Mouse (Mus musculus) thymus, adult 2 months (tissue): ENCODE data around the gene Tmco5b. TPM values are rescaled to one million over a fixed set of nuclear protein-coding genes. Genes with fewer than 3 reads are reported as not detected.

Experiments used
- DNase-seq: peaks from one replicate; pipeline ENCODE4 v3.0.0; 2021
- H3K27ac ChIP-seq: fragments of 200-500 bp; 2 replicates; pipeline ENCODE4 v1.5.1; 2012; ENCODE audit warnings: low read length, control low read depth; ENCODE audit not compliant: control insufficient read depth, insufficient read depth
- H3K27me3 ChIP-seq: fragments of 200-500 bp; 2 replicates; pipeline ENCODE4 v1.6.1; 2012; ENCODE audit warnings: mild to moderate bottlenecking, low read length, moderate library complexity, mixed read lengths; ENCODE audit not compliant: control insufficient read depth, insufficient read depth
- H3K36me3 ChIP-seq: fragments of 200-500 bp; 2 replicates; pipeline ENCODE4 v1.6.1; 2012; ENCODE audit warnings: mild to moderate bottlenecking, low read length, moderate library complexity; ENCODE audit not compliant: control insufficient read depth, insufficient read depth
- H3K4me1 ChIP-seq: fragments of 200-500 bp; replicated peaks from 2 replicates; pipeline ENCODE4 v1.6.1; 2012; ENCODE audit warnings: low read length; ENCODE audit not compliant: control insufficient read depth, insufficient read depth
- H3K4me3 ChIP-seq: fragments of 200-500 bp; 2 replicates; pipeline ENCODE4 v1.5.1; 2012; ENCODE audit warnings: mild to moderate bottlenecking, low read length, control low read depth, moderate library complexity; ENCODE audit not compliant: control insufficient read depth, insufficient read depth
- CTCF ChIP-seq: fragments of 200-500 bp; IDR thresholded peaks from 2 replicates; pipeline ENCODE4 v1.5.1; 2012; ENCODE audit warnings: mild to moderate bottlenecking, control low read depth, low read length, moderate library complexity, borderline replicate concordance; ENCODE audit not compliant: control insufficient read depth, poor library complexity, insufficient read depth; ENCODE audit errors: extremely low read depth
- POLR2A ChIP-seq: fragments of 200-500 bp; IDR thresholded peaks from 2 replicates; pipeline ENCODE4 v1.6.1; 2012; ENCODE audit warnings: mild to moderate bottlenecking, low read length, control low read depth, moderate library complexity; ENCODE audit not compliant: control insufficient read depth, poor library complexity, insufficient read depth; ENCODE audit errors: extremely low read depth
- WGBS: fragments of 180-500 bp; shearing (Covaris S2); methylation state at CpG from one replicate; pipeline ENCODE4 v1.1.7; 2018; 5-methylcytosine and 5-hydroxymethylcytosine counted together
- polyA plus RNA-seq: library from polyadenylated mRNA; depleted of rRNA; stranded (reverse); fragments of >200 nt; gene quantifications from 2 replicates; pipeline ENCODE4 v1.2.3, GENCODE M21; 2012; rRNA removed

The Tmco5b gene
- polyA plus RNA-seq, 1 experiment = not detected

DNA sequence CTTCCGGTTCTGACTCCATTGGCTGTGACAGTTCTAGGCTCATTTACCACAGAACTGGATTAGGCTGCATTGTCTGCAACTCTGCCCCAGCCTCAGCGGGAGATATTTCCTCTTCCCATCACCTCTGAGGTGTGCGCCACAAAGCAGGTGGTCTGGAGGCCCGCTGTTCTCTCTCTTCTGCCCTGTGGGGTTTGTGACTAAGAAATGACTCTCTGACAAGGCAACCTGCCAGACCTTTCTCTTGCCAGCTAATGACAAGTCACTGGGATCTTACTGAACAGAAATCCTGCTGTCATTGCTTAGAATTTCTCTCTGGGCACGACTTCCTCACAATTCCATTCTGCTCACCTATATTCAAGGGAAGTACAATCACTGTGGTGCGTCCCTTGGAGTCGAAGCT, 37.5 kb downstream of the Tmco5b start:
- DNase-seq = no peak
- Histone ChIP-seq H3K27ac (no peak overlapping the region), H3K36me3 (no peaks in the 10 kb centered on the region), H3K27me3 (no peaks in the 10 kb centered on the region), H3K4me1 (no peaks in the 10 kb centered on the region), H3K4me3 (no peak overlapping the region)
- no peak for TF ChIP-seq CTCF
- TF ChIP-seq POLR2A = no peak
- 41% methylated on average over 7 of the region's 7 CpGs for whole genome bisulfite sequencing

DNA sequence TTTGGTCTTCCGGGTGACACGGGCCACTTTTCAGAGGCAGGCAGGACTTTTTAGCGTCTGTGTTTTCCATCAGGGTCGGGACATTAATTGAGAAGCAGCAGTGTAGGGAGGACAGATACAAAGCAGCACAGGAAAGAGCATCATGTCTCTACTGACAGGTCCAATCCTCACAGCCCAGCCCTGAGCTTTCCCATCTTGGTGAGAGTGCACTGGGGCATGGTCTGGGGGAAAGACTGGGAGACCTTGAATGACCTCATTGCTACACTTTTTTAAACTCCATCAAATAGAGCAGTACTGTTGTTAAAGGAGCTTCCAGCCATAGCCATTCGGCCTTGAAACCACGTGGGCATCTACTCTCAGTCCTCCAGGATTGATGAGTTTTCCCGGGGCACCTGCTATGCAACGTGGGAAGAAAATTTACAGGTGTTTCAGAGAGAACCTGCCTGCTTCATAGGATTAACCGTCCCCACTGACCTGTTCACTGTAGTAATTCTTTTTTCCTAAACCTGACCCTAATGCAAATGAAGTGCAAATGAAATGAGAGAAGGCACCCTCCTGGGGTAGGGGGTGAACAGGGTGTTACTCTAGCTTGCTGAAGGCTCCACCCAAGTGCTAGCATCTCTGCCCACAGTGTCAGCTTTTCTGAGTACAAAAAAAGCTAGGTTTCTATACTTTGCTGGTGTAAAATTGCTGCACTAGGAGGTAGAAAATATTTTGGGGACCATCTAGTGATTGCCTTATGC, 48.4 kb downstream of the Tmco5b start:
- no peaks in the 10 kb centered on the region for H3K27me3 ChIP-seq
- H3K27ac ChIP-seq = no peak overlapping the region
- no peak for DNase-seq
- H3K36me3 ChIP-seq = no peaks in the 10 kb centered on the region
- H3K4me1 ChIP-seq = no peaks in the 10 kb centered on the region
- WGBS = 73% methylated on average over 9 of the region's 9 CpGs
- no peak overlapping the region for H3K4me3 ChIP-seq
- TF ChIP-seq POLR2A (no peak), CTCF (no peak)

DNA sequence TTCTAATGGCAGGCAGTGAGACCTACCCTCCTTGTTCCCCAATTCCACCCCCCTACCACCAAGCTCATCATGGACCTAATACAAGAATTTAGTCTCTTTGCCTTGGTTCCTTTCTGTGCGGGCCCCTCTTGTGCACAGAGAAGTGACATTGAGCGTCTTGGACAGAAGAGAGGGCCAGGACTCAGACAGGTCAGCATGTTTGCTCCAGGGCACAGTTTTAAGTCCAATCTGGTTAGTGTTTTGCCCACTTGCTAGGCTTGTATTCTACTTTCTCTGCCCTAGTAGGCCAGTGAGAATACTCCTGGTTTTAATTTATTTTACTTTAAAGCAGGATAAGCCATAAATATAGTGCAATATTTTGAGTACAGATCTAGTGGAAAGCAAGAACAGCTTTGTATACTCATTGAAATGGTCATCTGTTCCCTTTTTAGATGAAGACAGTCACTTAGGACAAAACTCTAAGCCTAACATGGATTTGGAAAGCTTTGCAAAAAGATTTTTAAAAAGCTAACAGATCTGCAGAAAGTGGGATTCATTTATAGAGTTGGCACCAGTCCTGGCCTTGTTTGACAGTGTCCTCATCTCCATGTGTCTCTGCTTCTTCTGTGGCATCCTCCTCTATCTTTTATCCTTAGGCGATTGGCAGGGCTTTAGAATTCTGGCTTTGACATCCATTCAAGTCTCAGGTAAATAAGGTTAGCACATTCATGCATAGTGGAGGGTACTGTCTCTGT, 50.2 kb downstream of the Tmco5b start:
- no peak for DNase-seq

DNA sequence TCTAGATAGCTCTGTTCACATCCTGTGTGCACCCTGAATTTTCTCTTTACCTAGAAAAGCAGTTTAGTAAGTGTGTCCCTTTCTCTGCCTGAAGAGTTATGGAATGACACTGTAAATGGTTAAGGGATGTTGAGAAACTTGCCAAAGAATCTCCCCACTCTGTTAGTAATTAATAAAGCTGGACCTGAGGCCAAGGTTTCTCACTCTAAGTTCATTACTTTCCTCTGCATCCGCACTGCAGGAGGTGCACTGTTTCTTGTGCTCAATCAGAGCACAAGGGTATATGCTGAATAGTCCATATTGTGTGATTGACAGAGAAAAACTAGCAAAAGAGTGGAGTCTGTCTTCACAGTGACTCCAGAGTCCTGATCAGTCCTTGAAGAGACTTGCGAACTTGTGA, 59.0 kb downstream of the Tmco5b start:
- DNase-seq = no peak
- no peaks in the 10 kb centered on the region for H3K27me3 ChIP-seq

More for the DNA sequence above, 50.2 kb downstream of the Tmco5b start:
- H3K4me1 ChIP-seq = no peaks in the 10 kb centered on the region
- H3K4me3 ChIP-seq = no peak overlapping the region
- no peak overlapping the region for H3K27ac ChIP-seq
- H3K36me3 ChIP-seq = no peaks in the 10 kb centered on the region
- TF ChIP-seq CTCF = no peak
- TF ChIP-seq POLR2A = no peak
- 93% methylated on average over 3 of the region's 3 CpGs for WGBS
- no peaks in the 10 kb centered on the region for H3K27me3 ChIP-seq

More for the DNA sequence above, 59.0 kb downstream of the Tmco5b start:
- Histone ChIP-seq H3K4me3 (no peak overlapping the region), H3K27ac (no peak overlapping the region), H3K36me3 (no peaks in the 10 kb centered on the region), H3K4me1 (no peaks in the 10 kb centered on the region)
- WGBS = 91% methylated on average over 2 of the region's 2 CpGs
- no peak for TF ChIP-seq POLR2A
- no peak for TF ChIP-seq CTCF

Other genes with a start within 250 kb of the Tmco5b start
- 0.28 and 0.78 TPM in 2 replicates for gene Ryr3, start 68.6 kb upstream of the Tmco5b start, polyA plus RNA-seq
- 1.2 TPM in 2 replicates for gene Fmn1, start 42.0 kb downstream of the Tmco5b start, polyA plus RNA-seq